Mouse (Mus musculus) heart, embryonic 13.5 days (tissue): ENCODE data around the gene Eipr1. TPM values are rescaled to one million over a fixed set of nuclear protein-coding genes. Genes with fewer than 3 reads are reported as not detected.
A peak's percentile ranks its signal among the peaks of the same experiment; 100 is the strongest.

Experiments
- ATAC-seq: fragments of 200-750 bp; cut with Nextera tagmentation; 2 replicates; pipeline ENCODE4 v1.8.0; 2017; ENCODE audit warnings: moderate TSS enrichment; ENCODE audit not compliant: insufficient number of reproducible peaks, low FRiP score, low TSS enrichment; ENCODE audit errors: extremely low read depth
- H3K27ac ChIP-seq: fragments of 300-500 bp; sonication (generic); replicated peaks from 2 replicates; pipeline ENCODE4 v1.5.1; 2015; ENCODE audit warnings: moderate library complexity, mild to moderate bottlenecking, inconsistent platforms
- H3K27me3 ChIP-seq: fragments of 300-500 bp; sonication (generic); replicated peaks from 2 replicates; pipeline ENCODE4 v1.6.1; 2015; ENCODE audit warnings: mild to moderate bottlenecking, inconsistent platforms
- H3K36me3 ChIP-seq: fragments of 300-500 bp; sonication (generic); 2 replicates; pipeline ENCODE4 v1.6.1; 2015; ENCODE audit warnings: mild to moderate bottlenecking, inconsistent platforms
- H3K4me1 ChIP-seq: fragments of 300-500 bp; sonication (generic); 2 replicates; pipeline ENCODE4 v1.6.1; 2015; ENCODE audit warnings: inconsistent platforms
- H3K4me2 ChIP-seq: fragments of 300-500 bp; sonication (generic); 2 replicates; pipeline ENCODE4 v1.6.1; 2015; ENCODE audit warnings: inconsistent platforms, mild to moderate bottlenecking, moderate library complexity
- H3K4me3 ChIP-seq: fragments of 300-500 bp; sonication (generic); 2 replicates; pipeline ENCODE4 v1.5.1; 2015; ENCODE audit warnings: moderate library complexity, mild to moderate bottlenecking, inconsistent platforms
- H3K9ac ChIP-seq: fragments of 300-500 bp; sonication (generic); 2 replicates; pipeline ENCODE4 v1.6.1; 2015; ENCODE audit warnings: inconsistent platforms, mild to moderate bottlenecking, moderate library complexity
- H3K9me3 ChIP-seq: fragments of 300-500 bp; sonication (generic); 2 replicates; pipeline ENCODE4 v1.6.1; 2016; ENCODE audit warnings: inconsistent platforms
- WGBS: fragments of 180-500 bp; shearing (Covaris S2); methylation state at CpG from one replicate; pipeline ENCODE4 v1.1.7; 2015; ENCODE audit warnings: mixed read lengths; 5-methylcytosine and 5-hydroxymethylcytosine counted together
- polyA plus RNA-seq: library from polyadenylated mRNA; unstranded; fragments of >200 nt; fragmentation: Nextera tagmentation; extraction: Ambion mirVana; gene quantifications from 2 replicates; pipeline ENCODE4 v1.2.1, GENCODE M21; 2015

The Eipr1 gene
- polyA plus RNA-seq, 1 experiment from 2014 or later: 20.5 TPM

DNA sequence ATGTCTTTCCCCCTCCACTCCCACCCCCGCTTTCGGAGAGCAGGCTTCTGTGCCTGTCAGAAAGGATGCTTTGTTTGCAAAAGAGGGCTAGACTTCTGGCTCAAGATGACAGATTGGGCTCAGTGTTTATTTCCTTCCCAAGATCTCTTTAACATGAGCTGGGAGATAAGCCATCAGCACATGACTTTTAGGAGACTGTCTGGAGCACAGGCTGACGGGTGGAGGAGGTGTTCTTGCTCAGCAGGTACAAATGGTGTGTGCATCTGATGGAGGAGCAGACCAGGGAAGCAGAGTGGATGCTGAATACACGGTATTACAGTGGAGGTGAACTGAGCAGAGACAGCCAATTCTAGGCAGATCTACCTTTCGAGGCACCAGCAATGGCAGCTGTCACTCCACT lies 139.9 kb downstream of the Eipr1 start:
- Histone ChIP-seq H3K9me3 (no peaks in the 10 kb centered on the region), H3K4me3 (no peak overlapping the region), H3K27ac (no peak overlapping the region), H3K27me3 (peaks cover 34% of the 10 kb centered on the region), H3K36me3 (no peaks in the 10 kb centered on the region), H3K4me2 (no peak overlapping the region), H3K9ac (no peak overlapping the region), H3K4me1 (no peaks in the 10 kb centered on the region)
- WGBS: 53% methylated on average over 5 of the region's 5 CpGs
- no peak for ATAC-seq

DNA sequence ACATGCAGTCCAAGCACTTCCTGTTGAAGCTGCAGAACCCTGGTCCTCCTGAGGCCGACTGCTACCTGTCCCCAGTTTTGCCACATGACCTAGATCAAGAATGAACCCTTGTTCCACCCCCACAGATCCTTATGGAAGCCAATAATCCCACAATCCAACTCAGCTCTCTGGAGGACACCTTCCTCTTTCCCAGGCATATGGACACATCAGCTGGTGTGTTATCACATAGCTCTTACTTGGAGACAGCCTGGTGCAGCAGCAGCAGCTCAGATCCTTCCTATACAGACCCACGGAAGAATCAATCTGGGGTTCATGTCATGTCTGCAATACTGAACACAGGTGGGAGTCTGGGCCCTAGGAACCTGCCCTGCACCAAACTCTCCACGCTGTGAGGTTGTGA lies 145.0 kb downstream of the Eipr1 start:
- Histone ChIP-seq H3K9ac (no peak overlapping the region), H3K27ac (no peak overlapping the region), H3K4me1 (no peaks in the 10 kb centered on the region), H3K4me3 (no peak overlapping the region), H3K27me3 (no peaks in the 10 kb centered on the region), H3K9me3 (no peaks in the 10 kb centered on the region), H3K36me3 (no peaks in the 10 kb centered on the region), H3K4me2 (no peak overlapping the region)
- WGBS: 65% methylated on average over 3 of the region's 3 CpGs
- ATAC-seq: no peak

DNA sequence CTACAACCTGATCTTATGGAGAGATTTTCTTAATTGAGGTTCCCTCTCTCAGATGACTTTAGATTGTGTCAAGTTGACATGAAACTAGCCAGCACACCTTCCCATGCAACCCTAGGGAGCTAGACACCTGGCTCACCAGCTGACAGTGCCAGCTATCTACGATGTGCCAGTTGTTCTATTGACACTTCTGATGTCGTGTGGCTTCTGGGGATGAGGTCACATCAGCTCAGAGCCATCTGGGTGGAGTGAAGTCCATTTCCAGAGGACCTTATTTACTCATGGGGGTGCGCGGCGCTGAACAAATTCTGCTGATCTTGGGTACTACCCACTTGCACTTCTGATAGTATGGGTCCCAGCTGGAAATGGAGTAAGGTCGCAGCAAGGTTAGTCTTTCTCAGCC lies 146.7 kb downstream of the Eipr1 start:
- no peak overlapping the region for H3K4me3 ChIP-seq
- no peak overlapping the region for H3K27ac ChIP-seq
- H3K4me1 ChIP-seq: no peaks in the 10 kb centered on the region
- WGBS: 86% methylated on average over 6 of the region's 6 CpGs
- no peak overlapping the region for H3K9ac ChIP-seq
- no peak overlapping the region for H3K4me2 ChIP-seq
- no peaks in the 10 kb centered on the region for H3K27me3 ChIP-seq
- H3K36me3 ChIP-seq: no peaks in the 10 kb centered on the region
- no peak for ATAC-seq
- no peaks in the 10 kb centered on the region for H3K9me3 ChIP-seq

DNA sequence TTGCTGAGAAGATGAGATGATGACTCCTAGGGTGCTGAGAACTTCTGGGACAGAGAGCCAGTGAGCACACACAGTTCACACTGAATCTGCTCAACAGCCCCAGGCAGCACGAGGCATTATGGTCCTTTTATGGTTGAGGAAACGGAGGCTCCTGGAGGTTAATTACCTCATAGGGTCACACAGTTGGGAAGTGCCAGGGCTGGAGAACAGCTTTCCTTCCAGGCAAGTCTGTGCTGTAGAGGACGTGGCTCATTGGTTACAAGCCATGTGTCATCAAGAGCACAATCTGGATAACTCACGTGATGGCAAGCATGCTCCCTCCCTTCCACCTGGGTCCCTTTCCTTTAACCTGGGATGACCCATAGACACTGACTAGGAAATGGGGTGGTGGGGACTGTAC lies 148.1 kb downstream of the Eipr1 start:
- no peak for ATAC-seq
- Histone ChIP-seq H3K9me3 (no peaks in the 10 kb centered on the region), H3K27ac (no peak overlapping the region), H3K9ac (no peak overlapping the region), H3K4me2 (no peak overlapping the region), H3K4me1 (no peaks in the 10 kb centered on the region), H3K27me3 (no peaks in the 10 kb centered on the region), H3K4me3 (no peak overlapping the region), H3K36me3 (no peaks in the 10 kb centered on the region)
- WGBS: 62% methylated on average over 4 of the region's 4 CpGs

DNA sequence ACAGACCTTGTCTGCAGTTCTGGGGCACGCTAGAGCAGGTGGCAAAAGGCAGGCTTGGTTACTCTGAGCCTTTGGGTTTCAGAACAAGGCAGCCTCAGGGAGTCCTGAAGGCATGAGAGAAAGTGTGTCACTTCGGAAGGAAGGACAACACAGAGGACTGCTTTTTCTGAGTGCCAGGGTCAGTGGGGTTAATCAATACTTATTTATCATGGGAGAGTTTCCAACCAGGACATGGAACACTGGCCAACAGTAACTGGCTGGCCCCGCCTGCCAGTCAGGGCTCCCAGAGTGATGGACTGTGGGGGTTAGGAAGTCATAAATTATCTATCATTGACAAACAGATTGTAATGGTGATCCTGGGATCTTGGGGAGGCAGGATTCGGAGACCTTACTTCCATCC lies 148.7 kb downstream of the Eipr1 start:
- no peaks in the 10 kb centered on the region for H3K4me1 ChIP-seq
- H3K4me2 ChIP-seq: no peak overlapping the region
- no peak for ATAC-seq
- no peak overlapping the region for H3K9ac ChIP-seq
- no peak overlapping the region for H3K27ac ChIP-seq
- H3K4me3 ChIP-seq: no peak overlapping the region
- 77% methylated on average over 4 of the region's 4 CpGs for WGBS
- H3K36me3 ChIP-seq: no peaks in the 10 kb centered on the region
- H3K27me3 ChIP-seq: no peaks in the 10 kb centered on the region
- H3K9me3 ChIP-seq: no peaks in the 10 kb centered on the region

DNA sequence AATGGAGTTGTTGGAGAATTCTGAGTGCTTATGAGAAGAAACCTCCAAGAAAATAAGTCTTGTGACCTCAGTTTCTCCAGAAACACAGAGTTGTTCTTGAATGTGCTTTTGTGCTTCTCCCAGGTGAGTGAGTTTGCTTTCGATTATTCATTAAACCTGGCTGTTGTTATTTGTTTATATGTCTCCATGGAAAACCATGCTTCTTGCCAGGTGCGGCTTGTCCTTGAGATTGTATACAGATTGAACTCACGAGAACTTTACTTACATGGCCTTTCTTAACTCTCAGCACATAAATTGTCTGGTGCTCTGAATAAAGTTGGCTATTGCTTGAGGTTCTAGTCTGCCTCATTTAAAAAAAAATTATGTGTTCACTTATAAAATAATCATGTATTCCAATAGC lies 150.5 kb downstream of the Eipr1 start:
- 78% methylated on average over 3 of the region's 3 CpGs for WGBS
- no peak for ATAC-seq
- Histone ChIP-seq H3K27ac (no peak overlapping the region), H3K9me3 (no peaks in the 10 kb centered on the region), H3K27me3 (no peaks in the 10 kb centered on the region), H3K4me2 (no peak overlapping the region), H3K36me3 (no peaks in the 10 kb centered on the region), H3K4me3 (no peak overlapping the region), H3K9ac (no peak overlapping the region), H3K4me1 (peaks cover 8% of the 10 kb centered on the region)

DNA sequence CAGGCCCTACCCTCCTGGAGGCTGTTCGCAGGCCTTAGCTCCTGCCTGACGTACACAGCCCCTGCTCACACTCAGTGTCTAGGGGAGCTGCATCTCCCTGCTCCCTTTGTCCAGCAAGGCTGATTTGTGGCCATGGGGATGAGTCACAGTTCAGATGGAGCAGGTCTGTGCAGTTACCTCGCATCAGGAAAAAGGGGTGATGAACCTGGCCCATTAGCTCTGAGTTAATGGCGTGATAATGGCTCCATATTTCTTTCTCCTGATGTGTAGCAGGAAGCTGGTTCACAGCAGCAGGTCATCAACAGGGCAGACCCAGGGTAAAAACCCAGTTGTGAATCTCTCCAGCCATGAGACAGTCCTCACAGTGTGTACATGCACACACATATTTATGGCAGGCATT lies 151.5 kb downstream of the Eipr1 start:
- WGBS: 71% methylated on average over 4 of the region's 4 CpGs
- no peak overlapping the region for H3K9ac ChIP-seq

DNA sequence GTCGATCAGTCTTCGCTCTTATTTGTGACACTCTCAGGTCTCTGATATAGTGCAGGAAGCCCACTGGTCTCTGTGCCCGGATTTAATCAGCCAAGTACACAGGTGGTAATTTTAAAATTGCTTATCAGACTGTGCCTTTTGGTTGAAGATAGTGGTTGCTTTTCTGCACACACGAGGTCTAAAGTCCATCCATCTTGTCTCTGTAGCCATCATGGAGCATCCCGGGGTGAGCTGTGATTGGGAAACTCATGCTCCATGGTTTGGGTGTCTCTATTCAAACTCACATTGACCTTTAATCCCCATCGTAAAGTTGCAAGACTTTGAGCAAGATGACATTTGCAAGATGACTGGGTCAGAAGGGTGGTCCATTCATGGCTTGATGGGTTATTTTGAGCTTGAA lies 153.9 kb downstream of the Eipr1 start:
- 70% methylated on average over 6 of the region's 6 CpGs for WGBS
- Histone ChIP-seq H3K4me3 (no peak overlapping the region), H3K4me1 (peaks cover 14% of the 10 kb centered on the region), H3K4me2 (no peak overlapping the region), H3K9ac (no peak overlapping the region), H3K36me3 (no peaks in the 10 kb centered on the region), H3K27me3 (peaks cover 5% of the 10 kb centered on the region; the same call in 1 of the 2 replicates), H3K9me3 (no peaks in the 10 kb centered on the region), H3K27ac (no peak overlapping the region)
- ATAC-seq: no peak

More for the DNA sequence above, 151.5 kb downstream of the Eipr1 start:
- ATAC-seq: no peak
- no peaks in the 10 kb centered on the region for H3K36me3 ChIP-seq
- peaks cover 5% of the 10 kb centered on the region; the same call in 1 of the 2 replicates for H3K27me3 ChIP-seq
- H3K4me3 ChIP-seq: no peak overlapping the region
- no peaks in the 10 kb centered on the region for H3K9me3 ChIP-seq
- no peak overlapping the region for H3K4me2 ChIP-seq
- H3K4me1 ChIP-seq: peaks cover 14% of the 10 kb centered on the region
- no peak overlapping the region for H3K27ac ChIP-seq

DNA sequence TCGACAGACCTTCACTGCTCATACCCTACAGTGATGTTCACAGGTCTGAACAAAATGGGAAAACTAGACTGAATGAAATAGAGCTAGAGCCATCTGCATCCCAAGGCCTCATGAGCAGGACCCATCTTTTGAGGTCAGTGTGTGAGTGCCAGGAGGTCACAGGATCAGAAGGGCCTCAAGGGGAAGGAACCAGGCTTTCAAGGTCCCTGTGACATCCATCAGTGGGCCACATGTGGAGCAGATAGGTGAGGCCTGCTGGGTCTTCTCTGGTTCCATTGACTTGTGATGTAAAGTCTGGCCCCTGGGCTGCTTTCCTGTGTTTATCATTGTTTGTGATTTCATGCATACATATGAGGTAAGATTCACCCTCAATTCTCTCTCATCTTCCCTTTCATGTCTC lies 154.4 kb downstream of the Eipr1 start:
- Histone ChIP-seq H3K4me1 (peaks cover 14% of the 10 kb centered on the region), H3K4me3 (no peak overlapping the region), H3K27me3 (peaks cover 5% of the 10 kb centered on the region; the same call in 1 of the 2 replicates), H3K9ac (no peak overlapping the region), H3K36me3 (no peaks in the 10 kb centered on the region), H3K27ac (no peak overlapping the region), H3K9me3 (no peaks in the 10 kb centered on the region), H3K4me2 (no peak overlapping the region)
- WGBS: 82% methylated on average over 1 of the region's 1 CpGs
- ATAC-seq: no peak

DNA sequence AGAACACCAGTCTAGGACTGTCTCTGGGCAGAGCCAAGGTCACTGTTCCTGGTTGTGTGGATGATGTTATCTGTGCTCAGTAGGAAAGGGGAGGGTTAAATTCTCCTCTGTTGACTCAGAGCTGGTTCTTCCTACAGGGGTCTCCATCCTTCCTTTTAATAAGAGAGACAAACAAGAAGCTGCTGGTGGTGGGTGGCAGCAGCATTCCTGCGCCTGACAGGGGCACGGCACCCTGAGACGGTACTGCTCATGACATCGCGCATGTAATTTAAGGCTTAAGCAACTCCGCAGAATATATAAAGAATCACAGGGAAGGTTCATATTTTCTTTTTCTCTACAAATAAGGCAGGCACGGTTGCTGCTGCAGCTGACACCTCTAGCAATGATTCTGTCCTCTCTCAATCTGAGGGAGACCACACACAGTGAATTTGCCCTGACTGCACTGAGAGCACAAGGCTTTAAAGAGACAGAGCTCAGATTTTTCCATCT lies 155.2 kb downstream of the Eipr1 start:
- peaks cover 14% of the 10 kb centered on the region for H3K4me1 ChIP-seq
- no peaks in the 10 kb centered on the region for H3K9me3 ChIP-seq
- ATAC-seq: no peak
- WGBS: 27% methylated on average over 7 of the region's 7 CpGs
- H3K4me3 ChIP-seq: no peak overlapping the region
- H3K9ac ChIP-seq: no peak overlapping the region
- H3K27ac ChIP-seq: no peak overlapping the region
- peak overlapping the region; percentile 25 for H3K4me2 ChIP-seq
- H3K36me3 ChIP-seq: no peaks in the 10 kb centered on the region
- peaks cover 5% of the 10 kb centered on the region; the same call in 1 of the 2 replicates for H3K27me3 ChIP-seq

DNA sequence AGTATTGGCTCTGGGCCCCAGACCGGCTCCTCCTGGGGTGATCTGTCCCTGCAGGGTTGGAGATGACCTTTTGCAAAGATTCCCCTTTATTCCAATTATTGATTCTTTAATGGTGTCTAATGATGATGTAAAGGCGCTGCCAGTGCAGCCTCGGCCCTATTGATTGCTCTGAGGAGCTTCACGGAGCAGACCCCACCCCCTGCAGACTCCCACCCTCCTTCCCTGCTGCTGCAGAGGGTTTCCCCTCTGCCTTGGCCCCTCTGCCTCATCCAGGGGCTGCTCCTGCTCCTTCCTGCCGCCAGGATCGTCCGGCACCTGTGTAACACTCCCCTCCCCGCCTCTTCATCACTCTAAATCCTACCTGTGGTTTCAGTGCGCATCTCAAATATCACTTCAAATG lies 156.2 kb downstream of the Eipr1 start:
- Histone ChIP-seq H3K4me1 (peaks cover 18% of the 10 kb centered on the region), H3K9me3 (no peaks in the 10 kb centered on the region), H3K4me2 (no peak overlapping the region), H3K27me3 (peaks cover 5% of the 10 kb centered on the region; the same call in 1 of the 2 replicates), H3K27ac (no peak overlapping the region), H3K36me3 (no peaks in the 10 kb centered on the region), H3K9ac (no peak overlapping the region), H3K4me3 (no peak overlapping the region)
- ATAC-seq: no peak
- 48% methylated on average over 9 of the region's 9 CpGs for WGBS

DNA sequence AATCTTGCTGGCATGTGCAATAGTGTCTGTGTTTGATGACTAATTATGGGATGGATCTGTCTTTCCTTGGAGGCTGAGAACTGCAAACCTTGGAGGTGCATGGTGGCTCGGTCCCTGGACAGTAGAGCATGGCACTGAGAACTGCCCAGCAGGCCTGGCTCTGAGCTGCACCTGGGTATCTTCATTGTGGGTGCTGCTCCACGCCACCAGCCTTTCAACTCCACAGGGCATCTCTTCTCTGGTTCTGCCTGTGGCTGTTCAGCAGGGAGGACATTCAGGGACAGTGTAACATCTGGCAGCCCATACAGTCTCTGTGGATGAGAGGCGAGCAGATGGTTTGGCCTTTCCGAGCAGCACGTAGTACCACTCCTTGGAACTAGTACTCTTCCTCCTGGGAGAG lies 158.2 kb downstream of the Eipr1 start:
- Histone ChIP-seq H3K9ac (no peak overlapping the region), H3K36me3 (no peaks in the 10 kb centered on the region), H3K4me1 (peaks cover 18% of the 10 kb centered on the region), H3K27me3 (peaks cover 5% of the 10 kb centered on the region; the same call in 1 of the 2 replicates), H3K27ac (no peak overlapping the region), H3K9me3 (no peaks in the 10 kb centered on the region), H3K4me2 (no peak overlapping the region), H3K4me3 (no peak overlapping the region)
- ATAC-seq: no peak
- WGBS: 85% methylated on average over 5 of the region's 5 CpGs
